Mouse (Mus musculus): ENCODE data around the gene Smurf1.

Gene Smurf1

DNA sequence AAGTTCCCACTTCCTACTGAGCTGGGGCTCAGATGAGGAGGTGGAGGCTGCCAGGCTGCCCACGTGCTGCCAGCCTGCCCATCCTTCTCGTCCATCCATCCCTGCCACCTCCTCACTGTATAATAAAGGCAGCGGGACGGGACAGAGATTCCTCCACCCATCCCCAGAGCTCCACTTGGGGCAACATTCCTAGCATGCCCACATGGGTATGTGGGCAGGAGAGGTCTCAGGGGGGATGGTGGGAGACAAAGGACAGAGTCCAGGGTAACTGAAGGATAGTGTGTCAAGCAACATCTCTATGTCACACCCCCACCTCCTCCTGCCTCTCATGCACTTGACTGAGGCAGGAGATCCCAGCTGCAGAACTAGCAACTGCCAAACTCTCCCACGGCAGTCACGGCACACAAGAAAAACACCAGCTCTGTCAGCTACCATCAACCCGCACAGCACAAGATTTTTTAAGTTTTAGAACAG is 51.2 kb downstream of the Smurf1 start:
- DNase-seq (ENCODE audit: extremely low spot score): no peak

DNA sequence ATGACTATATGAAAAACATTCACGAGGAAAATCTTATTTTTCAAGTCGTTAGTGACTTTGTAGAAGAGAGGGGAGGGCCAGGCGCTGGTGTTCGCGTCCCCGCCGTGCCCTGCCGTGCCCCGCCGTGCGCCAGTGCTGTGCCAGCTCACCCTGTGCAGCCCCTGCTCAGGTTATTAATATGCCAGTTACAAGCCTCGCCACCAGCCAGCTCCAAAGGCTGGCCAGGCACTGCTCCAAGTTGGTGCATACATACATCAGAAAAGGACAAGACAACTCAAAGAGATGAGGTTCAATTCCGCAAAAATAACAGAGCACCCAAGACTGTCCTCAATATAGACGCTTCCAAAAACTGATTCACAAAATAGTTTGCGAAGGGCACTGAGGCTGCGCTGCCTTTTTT is 51.7 kb downstream of the Smurf1 start:
- no peak for DNase-seq (ENCODE audit: extremely low spot score)

DNA sequence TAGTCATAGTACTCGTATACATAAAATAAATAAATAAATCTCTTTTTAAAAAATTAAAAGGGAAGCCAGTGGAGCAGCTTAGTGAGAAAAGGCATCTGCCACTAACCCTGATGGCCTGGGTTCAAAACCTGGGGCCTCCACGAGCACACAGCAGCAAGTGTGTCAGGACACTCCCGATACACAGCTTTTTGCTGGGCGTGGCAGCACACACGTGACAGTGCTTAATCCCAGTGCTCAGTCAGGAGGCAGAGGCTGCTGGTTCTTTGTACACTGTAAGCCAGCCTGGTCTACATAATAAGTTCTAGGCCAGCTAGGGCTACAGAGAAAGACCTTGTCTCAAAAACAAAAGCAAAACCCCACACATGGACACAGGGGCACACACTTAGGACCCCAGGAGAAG is 52.3 kb downstream of the Smurf1 start:
- DNase-seq (ENCODE audit: extremely low spot score): no peak

DNA sequence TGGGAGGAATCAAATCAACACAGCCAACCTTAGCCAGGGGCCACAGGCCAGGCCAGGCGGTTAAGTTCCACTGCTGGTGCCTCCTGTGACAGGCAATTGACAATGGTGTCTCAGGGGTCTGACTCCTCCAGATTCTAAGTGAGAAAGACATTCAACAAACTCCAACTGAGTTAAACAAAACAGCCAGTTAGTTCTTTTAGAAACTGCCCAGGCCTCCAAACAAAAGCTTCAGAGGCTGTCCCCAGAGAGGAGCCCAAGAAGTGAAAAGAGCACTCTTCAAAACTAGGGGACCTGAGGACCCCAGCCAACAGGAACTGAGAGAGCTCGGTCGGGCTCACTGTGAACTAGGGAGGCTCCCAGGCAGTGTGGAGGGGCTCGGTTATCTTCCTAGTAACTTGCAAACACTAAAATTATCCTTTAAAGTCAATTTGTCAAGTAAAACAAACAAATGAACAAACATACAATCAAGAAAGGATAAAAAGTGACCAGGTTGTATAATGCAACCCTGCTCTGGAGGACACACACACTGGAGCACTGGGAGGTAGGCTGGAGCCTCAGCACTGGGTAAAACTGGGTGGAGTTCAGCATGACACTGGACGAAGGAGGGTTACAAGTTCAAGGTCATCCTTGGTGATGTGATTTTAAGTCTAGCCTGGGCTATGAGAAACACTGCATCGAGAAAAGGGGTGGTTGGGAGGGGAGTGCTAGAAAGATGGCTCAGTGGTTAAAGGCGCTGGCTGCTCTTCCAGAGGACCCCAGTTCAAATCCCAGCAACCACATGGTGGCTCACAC is 52.9 kb downstream of the Smurf1 start:
- DNase-seq (ENCODE audit: extremely low spot score): no peak

DNA sequence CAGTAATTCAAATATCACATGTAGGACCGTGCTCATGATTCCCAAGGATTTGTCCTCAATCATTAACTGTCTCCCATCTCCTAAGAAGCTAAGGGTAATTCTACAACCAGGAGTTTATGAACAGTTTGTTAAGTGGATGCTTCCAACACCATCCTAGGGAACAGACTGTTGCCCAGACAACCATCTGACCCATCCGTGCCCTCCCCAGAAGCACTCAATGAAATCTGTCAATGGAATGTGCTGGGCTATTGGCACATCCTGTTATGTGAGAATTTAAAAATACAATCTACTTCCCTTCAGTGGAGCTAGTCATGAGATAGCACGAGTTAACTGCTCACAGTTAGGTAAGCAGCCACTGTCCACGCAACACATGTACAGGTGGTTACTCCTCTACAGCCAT is 56.1 kb downstream of the Smurf1 start:
- DNase-seq (ENCODE audit: extremely low spot score): no peak

DNA sequence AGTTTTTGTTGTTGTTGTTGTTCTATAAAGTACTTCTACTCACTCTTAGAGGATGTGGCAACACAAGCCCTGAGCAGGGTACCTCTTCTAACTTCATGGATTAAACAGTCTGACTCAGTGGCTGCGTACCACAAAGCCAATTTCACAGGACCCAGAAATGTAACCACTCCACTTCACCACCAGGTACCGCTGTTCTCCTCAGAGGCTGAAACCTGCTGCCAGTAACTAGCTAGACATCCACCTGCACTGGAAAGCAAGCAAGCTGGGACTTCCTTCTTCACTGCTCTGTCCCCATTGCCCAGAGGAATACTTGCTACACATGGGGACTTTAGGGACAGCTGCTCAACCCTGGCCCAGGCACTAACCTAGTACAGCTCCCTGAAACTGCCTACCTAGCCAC is 58.1 kb downstream of the Smurf1 start:
- DNase-seq (ENCODE audit: extremely low spot score): no peak

DNA sequence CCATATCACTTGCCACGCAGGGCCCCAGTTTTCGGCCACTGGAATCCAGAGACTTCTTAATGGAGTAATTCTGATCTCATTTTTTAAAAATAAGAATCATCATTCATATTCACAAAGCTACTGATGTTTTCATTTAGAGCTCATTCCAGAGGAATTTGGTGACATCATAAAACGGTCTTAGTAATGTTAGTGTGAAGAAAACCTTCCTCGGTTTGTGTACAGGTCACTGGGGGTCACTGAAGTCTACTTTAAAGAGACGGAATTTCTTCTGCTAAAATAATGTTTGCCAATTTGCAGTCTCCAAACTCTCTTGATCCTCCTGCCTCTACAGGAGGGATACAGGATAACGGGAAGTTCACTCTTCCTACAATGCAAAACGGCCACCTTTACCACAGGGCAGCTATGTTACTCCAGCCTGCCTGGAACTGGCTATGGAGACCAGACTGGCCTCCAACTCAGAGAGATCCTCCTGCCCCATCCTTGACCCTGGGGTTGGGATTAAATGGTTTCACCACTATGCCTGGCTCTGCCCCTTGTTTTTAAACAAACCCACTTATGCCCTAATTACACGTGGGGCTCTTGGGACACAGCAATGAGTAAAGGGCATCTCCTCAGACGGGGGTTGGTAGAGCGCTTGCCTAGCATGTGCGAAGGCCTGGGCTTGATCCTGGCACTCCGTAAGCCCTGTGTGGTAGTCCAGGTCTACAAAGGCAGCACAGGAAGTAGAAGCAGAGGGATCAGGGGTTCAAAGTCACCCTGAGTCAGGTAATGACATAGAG is 61.1 kb downstream of the Smurf1 start:
- DNase-seq (ENCODE audit: extremely low spot score): no peak

DNA sequence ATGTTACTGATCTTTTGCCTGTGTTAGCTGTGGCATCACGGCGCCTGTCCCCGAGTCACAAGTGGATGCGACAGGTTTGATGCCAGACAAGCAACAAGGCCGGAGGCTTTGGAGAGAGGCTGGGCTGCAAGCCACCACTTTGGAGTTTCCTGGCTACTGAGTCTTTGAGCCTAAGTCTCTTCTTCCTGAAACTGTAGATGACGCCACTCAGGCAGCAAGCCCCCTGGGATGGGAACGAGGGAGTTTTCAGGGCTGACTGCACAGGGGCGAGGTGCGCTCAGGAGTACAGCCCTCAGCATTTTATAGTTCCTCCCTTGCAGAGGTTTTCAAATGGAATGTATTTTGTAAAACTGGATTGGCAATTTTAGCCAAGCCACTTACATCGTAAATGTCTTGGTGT is 63.9 kb downstream of the Smurf1 start:
- DNase-seq (ENCODE audit: extremely low spot score): no peak

DNA sequence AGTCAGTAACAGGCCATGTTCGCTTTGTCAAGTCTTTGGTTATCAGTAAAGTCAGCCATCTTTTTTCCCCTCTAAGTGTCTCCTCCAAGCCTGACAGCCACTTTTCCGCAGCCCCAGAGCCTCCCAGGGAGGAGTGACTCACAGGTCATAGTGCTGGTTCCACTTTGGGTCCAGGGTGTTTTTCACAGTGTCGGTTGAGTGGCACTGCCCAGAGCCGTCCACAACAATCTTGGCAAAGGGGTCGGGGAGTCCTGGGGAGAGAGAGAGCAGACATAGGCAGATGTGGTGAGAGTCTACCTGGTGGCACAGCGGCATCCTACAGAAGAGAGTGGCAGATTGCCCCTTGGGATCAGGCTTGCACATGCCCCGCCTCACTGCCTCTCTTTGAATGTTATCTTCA is 64.6 kb downstream of the Smurf1 start:
- no peak for DNase-seq (ENCODE audit: extremely low spot score)

DNA sequence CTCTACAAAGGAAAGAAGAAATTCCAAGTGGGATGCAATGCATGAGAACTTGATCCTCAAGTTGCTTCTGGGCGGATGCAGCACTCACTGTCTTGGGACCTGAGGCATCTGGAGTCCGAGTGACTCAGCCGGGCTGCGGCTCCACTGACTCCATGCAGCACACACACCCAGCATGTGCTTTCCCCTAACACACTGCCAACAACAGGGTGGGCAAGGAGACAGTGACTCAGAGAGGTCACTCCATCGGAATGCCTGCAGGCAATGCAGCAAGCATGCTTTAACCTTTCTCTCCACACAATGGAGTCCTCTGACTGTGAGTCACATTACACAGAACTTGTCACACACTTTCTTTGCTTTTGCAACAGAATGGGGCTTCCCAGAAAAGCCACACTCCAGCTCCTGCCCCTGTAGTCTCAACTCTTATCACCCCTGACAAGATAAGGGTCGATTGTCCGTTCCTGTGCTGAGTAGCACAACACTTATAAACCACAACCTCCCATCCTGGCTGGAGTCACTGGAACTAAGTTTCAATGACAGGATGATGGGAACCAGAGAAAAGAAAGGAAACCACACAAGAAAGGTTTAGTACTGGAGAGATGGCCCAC is 67.1 kb downstream of the Smurf1 start:
- DNase-seq (ENCODE audit: extremely low spot score): no peak

DNA sequence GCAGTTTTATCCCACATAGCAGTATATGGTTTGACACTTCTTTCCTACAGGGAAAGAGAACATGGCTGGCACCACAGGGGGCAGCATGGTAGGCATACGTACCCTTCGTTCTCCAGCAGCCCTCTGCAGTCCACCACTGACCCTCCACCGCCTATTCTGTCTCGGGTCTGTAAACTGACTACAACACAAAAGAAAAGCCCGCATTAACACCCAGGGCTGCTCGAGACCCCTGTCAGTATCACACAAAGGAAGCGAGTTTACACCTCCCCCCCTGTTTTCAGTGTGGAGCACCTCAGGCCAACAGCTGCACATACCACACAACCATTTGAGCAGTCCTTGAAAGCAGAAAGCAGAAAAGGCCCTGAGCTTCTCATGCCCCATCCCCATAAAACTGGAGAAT is 67.8 kb downstream of the Smurf1 start:
- DNase-seq (ENCODE audit: extremely low spot score): peak; percentile 33

DNA sequence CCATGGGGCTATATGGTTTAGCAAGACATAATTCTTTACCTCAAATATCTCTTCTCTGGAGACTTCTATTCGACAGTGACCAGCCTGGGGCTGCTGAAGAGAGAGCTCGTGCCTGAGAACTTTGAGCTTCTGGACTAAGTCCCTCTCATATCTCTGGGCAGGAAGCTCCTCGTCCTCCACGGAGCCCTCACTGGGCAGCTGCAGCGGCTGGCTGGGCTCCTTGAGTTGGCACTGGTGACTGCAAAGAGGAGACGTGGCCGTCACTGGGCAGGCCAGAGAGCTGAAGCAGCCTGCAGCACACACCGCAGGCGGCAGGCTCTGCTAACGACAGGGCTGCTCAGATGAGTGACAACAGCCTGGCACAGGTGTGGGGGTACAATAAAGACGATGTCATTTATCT is 74.4 kb downstream of the Smurf1 start:
- no peak for DNase-seq (ENCODE audit: extremely low spot score)

DNA sequence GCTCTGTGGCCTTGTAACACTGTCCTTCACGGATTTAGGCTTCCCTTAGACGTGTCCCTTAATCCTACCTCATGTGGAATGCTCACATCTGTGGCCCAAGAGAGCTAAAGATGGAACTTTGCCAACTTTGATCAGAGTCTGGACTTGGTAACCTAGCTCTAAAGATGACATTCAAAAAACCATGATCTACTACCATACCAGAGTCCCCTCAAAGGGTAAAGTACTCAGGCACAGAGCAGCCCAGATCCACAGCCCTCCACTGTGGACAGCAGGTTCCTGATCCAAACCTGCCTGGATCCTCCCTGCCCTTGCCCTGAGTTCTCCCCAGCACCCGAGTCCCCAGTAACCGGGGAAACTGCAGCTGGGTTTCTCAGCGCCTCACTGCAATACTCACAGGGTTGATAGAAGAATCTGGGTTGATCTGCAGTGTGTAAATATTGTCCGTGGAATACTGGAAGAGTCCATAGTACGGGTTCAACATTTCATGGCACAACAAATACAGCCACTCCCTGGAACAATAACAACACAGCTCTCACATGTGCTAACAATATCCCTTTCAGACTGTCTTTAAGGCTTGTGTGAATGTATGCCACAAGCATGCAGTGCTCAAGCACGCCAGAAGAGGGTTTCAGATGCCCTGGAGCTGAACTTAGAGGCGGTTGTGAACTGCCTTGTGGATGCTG is 79.5 kb downstream of the Smurf1 start:
- DNase-seq (ENCODE audit: extremely low spot score): no peak

DNA sequence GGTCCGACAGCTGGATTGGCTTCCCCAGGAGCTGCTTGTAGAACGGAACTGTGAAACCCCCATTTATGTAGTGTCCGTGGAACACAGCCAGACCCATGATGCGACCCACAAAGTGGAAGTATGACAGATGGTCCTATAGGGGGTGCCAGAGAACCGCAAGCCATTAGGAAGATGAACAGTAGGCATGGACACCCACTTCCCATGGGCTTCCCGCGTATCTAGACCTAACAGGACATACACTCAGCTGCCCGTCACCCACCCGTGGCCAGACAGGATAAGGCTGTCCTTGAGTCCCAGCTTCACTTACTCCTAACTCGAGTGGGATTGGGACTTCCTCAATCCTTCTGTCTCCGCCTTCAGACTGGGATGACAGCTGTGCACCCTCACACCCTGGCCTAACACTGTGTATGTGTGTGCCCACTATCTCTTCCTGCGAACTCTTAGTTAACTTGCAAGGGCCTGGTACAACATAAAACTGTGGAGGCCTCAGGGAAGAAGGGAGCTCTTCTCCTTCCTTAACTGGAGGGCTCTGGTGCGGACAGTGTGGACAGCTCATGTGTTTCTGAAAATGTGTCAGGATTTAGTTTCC is 80.9 kb downstream of the Smurf1 start:
- no peak for DNase-seq (ENCODE audit: extremely low spot score)

DNA sequence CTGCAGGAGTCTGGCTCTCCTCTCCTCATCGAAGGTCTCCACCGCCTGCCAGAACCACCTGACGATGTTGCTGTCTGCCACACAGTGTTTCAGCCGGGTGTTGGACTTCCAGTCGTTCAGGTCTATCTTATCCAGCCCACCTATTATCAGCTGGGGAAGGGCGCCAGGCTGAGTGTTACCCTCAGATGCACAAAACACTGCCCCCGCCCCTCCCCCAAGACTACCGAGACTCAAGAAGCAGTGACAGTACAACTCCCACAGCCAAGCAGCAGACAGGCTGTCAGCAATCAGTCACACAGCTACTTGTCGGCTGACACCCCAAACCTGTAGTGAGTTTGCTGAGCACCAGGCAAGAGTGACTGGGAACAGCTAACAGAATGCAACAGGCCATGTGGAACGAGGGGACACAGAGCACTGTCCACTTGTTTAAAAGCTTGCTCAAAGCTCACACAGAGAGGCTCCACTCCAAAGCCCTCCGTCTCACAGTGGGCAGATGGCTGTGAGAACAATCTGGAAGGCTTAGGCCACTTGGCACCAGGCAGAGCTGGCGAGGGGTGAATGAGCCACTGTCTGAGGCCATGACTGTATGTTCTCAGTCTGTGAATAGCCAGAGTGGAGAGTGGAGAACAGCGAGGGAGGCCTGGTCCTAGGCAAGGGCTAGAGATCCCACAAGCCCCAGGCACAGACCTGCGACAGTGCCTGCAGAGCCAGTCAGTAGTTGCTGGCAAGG is 83.8 kb downstream of the Smurf1 start:
- DNase-seq (ENCODE audit: extremely low spot score): no peak

DNA sequence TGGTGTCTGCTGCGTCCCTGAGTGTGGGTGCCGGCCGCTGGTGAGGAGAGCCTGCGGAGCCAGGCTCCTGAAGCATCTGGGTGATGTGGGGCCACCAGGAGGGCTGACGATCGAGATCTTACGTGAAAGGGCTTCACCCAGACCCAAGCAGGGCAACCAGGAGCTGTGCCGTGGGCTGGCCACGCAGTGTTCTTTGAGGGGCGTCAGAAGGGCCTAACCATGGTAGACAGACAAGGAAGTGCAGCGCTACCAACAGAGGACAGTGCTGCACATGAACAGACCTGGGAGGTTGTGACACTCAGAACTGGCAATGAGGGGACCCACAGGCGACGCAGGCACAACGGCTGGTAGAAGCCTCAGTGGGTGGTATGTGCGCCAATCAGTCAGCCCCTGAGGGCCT is 88.6 kb downstream of the Smurf1 start:
- DNase-seq (ENCODE audit: extremely low spot score): no peak

DNA sequence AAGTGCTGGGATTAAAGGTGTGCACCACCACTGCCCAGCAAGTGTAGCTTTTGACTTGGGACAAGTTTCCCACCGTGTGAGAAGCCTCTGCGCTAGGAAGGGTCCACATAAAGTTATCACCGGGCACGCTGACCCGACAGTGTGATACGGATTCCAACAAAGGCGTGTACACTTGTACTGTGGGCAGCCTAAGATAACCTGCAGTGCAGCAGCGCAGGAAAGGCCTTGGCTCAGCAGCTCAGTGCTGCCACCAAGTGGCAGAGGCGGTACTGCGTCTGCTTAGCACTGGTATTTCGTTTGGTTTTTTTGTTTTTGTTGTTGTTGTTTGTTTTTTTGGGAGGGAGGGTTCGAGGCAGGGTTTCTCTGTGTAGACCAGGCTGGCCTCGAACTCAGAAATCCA is 89.8 kb downstream of the Smurf1 start:
- peak; percentile 65 for DNase-seq (ENCODE audit: extremely low spot score)

DNA sequence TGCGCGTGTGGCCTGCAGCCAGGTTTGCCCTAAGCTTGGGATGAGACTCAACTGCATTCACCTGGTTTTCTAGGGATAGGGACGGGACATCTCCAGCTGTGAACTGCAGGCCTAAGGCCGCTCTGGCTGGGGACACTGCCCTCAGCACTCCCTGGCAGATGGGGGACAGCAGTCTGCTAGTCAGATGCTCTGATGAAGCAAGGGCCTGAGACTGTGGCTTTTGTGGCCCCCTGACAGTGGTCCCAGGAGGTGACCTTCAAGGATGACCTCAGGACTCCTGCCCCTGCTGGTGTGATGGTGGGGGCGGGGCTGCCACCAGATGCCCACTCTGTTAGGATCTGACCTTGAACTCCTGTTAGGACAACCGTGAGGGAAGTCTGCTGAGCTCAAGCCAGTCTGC is 90.4 kb downstream of the Smurf1 start:
- DNase-seq (ENCODE audit: extremely low spot score): no peak

DNA sequence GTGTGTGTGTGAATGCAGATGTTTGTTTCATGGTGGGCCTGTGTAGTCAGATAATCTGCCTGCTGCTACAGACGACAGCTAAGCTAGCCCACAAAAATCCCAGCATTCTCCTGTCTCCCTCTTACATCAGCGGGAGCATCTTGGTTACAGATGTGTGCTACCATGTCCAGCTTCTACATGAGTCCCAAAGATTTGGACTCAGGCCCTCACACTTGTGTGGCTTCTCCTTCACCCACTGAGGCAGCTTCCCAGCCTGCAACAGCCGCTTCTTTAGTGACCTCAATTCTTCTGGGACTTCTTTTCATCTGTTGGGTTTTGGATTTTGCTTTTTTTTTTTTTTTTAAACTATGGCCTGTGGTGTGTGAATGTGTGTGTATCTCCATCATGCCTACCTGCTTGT is 92.8 kb downstream of the Smurf1 start:
- no peak for DNase-seq (ENCODE audit: extremely low spot score)

DNA sequence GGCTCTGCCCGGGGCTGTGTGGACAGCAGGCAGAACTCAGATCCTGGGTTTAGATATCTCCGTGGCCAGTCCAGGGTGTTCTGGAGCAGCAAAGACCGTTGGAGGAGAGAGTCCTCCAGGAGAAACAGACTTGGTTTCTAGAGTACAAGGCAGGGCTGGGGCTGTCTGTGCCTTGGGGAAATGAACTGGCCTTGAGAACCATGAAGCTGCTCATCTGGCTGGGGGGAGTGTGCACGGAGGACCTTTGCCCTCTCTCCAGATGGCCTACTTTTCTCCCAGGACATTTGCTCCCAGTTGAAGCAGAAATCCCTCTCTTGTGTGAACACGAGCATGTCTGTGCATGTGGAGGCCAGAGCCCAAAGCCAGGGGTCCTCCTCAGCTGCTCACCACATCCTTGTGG is 93.3 kb downstream of the Smurf1 start:
- no peak for DNase-seq (ENCODE audit: extremely low spot score)

DNA sequence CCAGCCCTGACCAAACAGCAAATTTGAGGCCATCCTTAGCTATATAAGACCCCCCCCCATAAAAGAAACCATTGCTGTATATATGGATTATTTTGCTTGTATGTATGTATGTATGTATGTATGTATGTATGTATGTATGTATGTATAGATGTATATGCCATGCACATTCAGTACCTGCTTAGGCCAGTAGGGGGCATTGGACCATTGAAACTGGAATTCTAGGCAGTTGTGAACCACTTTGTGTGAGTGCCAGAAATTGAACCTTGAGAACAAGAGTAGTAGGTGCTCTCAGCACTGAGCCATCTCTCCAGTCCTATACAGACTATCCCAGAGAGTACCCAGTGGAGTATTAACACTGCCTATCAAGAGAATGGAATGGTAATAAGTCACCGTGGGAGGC is 93.9 kb downstream of the Smurf1 start:
- no peak for DNase-seq (ENCODE audit: extremely low spot score)

Measured in embryo, embryonic 9.5 days (tissue).